Mouse (Mus musculus): ENCODE measurements at regions not wholly inside any gene's neighbourhood (a gene's known extent, or its start where the extent isn't known, plus 50 kb on each side); places are given as distances from the start of the nearest gene placed in this dataset.

- no peak for DNase-seq (ENCODE audit: low read depth)
These were observed 74.8 kb upstream of the Slc25a13 start for GRCm38 (mm10) chr6:6291781-6292180.

- no peak for DNase-seq (ENCODE audit: low read depth)
These were observed 73.5 kb upstream of the Slc25a13 start for GRCm38 (mm10) chr6:6290427-6290826.

- peak; percentile 32 for DNase-seq (ENCODE audit: low read depth)
These were observed 72.8 kb upstream of the Slc25a13 start for GRCm38 (mm10) chr6:6289806-6290205.

GRCm38 (mm10) chr6:6280812-6281568 is 64.0 kb upstream of the Slc25a13 start:
- no peak for DNase-seq (ENCODE audit: low read depth)

GRCm38 (mm10) chr6:6279646-6280045 is 62.7 kb upstream of the Slc25a13 start:
- no peak for DNase-seq (ENCODE audit: low read depth)

GRCm38 (mm10) chr6:6270545-6270944 is 53.6 kb upstream of the Slc25a13 start:
- no peak for DNase-seq (ENCODE audit: low read depth)
